Mouse (Mus musculus): ENCODE data around the gene Ap1m2. TPM values are rescaled to one million over a fixed set of nuclear protein-coding genes. Genes with fewer than 3 reads are reported as not detected.

The Ap1m2 gene
- 9.0 and 9.5 TPM in 2 replicates for polyA plus RNA-seq (2016; fragmentation: Nextera tagmentation; extraction: Ambion mirVana)

DNA sequence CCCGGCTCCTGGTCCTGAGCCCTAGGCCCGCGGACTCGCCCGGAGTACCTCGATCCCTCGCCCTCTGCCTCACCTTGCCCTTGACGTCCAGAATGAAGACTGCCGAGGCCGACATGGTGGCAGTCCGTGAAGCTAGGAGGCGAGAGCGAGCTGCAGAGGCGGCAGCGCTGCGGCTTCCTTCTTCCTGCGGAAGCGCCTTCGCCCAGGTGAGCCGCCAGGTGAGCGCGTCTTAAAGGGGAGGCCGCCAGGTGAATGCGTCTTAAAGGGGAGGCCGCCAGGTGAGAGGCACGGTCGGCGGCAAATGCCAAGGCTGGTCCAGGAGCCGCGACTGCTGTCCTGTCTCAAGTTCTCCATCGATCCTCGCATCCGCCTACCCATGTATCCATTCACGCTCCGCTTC is at the start of gene Ap1m2:
Gene Ap1m2 (minus strand): TSS at position 204 of the 400 bp plus-strand sequence.
- H3K4me3 ChIP-seq (replicated peaks), result peak within 1 kb of the TSS; percentile 31
- peaks cover 38% of the 10 kb centered on the region for H3K27me3 ChIP-seq
- H3K4me2 ChIP-seq, result peak within 1 kb of the TSS; percentile 44
- ATAC-seq (ENCODE audit: insufficient number of reproducible peaks, insufficient read depth, low FRiP score, low TSS enrichment, low read depth), result no peak
- no peak within 1 kb of the TSS; the same call in 1 of the 2 replicates for H3K9ac ChIP-seq (replicated peaks)
- no peaks in the 10 kb centered on the region for H3K9me3 ChIP-seq
- 0 out of 2 replicates have a peak, but pooled peaks cover 3% of the 10 kb centered on the region for H3K4me1 ChIP-seq (replicated peaks)
- no peaks in the 10 kb centered on the region for H3K36me3 ChIP-seq
- WGBS, result 12% methylated on average over 32 of the region's 35 CpGs
- H3K27ac ChIP-seq, result no peak within 1 kb of the TSS

DNA sequence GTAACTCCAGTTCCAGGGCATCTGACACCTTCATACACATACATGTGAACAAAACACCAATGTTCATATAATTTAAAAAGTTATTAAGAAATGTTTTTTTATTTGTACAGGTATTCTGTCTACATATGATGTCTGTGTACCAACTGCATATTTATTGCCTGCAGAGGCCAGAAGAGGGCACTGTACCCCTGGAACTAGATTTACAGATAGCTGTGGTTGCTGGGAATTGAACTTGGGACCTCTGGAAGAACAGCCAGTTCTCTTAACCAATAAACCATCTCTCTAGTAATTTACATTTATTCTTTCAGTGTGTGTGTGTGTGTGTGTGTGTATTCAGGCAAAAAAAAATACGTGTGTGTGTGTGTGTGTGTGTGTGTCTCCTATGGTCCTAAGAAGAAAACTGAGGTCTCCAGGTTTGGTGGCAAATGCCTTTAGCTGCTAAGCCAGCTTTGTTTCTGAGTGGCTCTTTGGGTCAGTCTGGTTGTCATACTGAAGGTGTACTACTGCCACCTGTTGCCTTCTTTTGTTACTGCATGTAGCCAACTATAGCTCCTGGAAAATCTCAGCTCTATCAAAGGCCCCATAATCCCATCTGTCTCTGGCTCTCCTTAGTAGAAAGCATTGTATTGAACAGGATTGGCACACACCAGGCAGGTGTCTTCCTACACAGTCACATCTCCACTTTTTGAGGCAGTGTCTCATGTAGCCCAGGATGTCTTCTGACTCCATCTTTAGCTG is 45.0 kb upstream of the Ap1m2 start:
- peaks cover 29% of the 10 kb centered on the region for H3K27me3 ChIP-seq
- no peaks in the 10 kb centered on the region for H3K9me3 ChIP-seq
- H3K4me3 ChIP-seq (replicated peaks), result no peak overlapping the region
- no peak overlapping the region for H3K9ac ChIP-seq (replicated peaks)
- no peak overlapping the region for H3K4me2 ChIP-seq
- peak; percentile 26; the same call in 1 of the 2 replicates for ATAC-seq (ENCODE audit: insufficient number of reproducible peaks, insufficient read depth, low FRiP score, low TSS enrichment, low read depth)
- H3K27ac ChIP-seq, result no peak overlapping the region
- H3K4me1 ChIP-seq (replicated peaks), result peaks cover 10% of the 10 kb centered on the region
- WGBS, result 0% methylated on average over 1 of the region's 1 CpGs
- peaks cover 32% of the 10 kb centered on the region for H3K36me3 ChIP-seq

DNA sequence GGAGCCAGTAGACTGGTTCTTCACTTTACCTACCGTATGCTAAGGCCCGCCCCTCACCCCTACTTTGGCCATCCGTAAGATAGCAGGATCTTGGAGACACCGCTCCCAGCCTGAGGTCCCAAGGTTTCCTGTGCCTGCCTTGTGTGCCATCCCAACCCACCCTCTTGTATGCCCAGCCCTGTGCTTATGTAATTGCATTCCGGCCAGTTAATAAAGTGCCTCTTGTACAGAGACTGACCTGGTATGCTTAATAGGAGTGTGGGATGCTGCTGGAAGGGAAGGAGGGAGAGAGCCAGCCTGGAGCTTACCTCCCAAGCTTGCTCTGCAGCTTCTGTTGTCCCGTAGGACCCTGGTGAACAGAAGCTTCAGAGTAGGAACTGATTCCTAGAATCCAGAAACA is 42.7 kb upstream of the Ap1m2 start:
- no peaks in the 10 kb centered on the region for H3K9me3 ChIP-seq
- H3K4me2 ChIP-seq, result no peak overlapping the region
- H3K36me3 ChIP-seq, result peaks cover 53% of the 10 kb centered on the region
- no peak overlapping the region for H3K4me3 ChIP-seq (replicated peaks)
- H3K27me3 ChIP-seq, result peaks cover 7% of the 10 kb centered on the region
- H3K4me1 ChIP-seq (replicated peaks), result peaks cover 10% of the 10 kb centered on the region
- H3K9ac ChIP-seq (replicated peaks), result no peak overlapping the region
- WGBS, result 87% methylated on average over 6 of the region's 6 CpGs
- no peak for ATAC-seq (ENCODE audit: insufficient number of reproducible peaks, insufficient read depth, low FRiP score, low TSS enrichment, low read depth)
- H3K27ac ChIP-seq, result 0 out of 2 replicates have a peak overlapping the region, but pooled peaks have one; percentile 17

DNA sequence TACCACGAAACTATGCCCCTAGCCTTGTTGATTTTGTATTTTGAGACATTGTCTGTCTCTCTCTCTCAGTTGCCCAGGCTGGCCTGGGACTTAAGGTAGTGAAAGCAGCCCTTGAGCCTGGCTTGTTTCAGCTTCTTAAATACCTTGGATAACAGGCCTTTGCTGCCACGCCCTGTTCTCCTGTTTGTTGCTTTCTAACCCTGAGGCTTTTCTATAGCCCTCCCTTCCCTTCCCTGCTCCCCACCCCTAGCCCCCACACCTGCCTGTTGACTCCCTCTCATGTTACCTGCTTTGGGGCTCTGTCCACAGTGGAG is 41.2 kb upstream of the Ap1m2 start:
- Histone ChIP-seq H3K4me1 (replicated peaks) (peaks cover 10% of the 10 kb centered on the region), H3K9ac (replicated peaks) (no peak overlapping the region), H3K9me3 (no peaks in the 10 kb centered on the region), H3K27ac (peak overlapping the region; percentile 45; the same call in 1 of the 2 replicates), H3K4me3 (replicated peaks) (no peak overlapping the region), H3K4me2 (no peak overlapping the region), H3K36me3 (peaks cover 65% of the 10 kb centered on the region), H3K27me3 (no peaks in the 10 kb centered on the region)
- 64% methylated on average over 2 of the region's 2 CpGs for WGBS
- ATAC-seq (ENCODE audit: insufficient number of reproducible peaks, insufficient read depth, low FRiP score, low TSS enrichment, low read depth), result no peak

DNA sequence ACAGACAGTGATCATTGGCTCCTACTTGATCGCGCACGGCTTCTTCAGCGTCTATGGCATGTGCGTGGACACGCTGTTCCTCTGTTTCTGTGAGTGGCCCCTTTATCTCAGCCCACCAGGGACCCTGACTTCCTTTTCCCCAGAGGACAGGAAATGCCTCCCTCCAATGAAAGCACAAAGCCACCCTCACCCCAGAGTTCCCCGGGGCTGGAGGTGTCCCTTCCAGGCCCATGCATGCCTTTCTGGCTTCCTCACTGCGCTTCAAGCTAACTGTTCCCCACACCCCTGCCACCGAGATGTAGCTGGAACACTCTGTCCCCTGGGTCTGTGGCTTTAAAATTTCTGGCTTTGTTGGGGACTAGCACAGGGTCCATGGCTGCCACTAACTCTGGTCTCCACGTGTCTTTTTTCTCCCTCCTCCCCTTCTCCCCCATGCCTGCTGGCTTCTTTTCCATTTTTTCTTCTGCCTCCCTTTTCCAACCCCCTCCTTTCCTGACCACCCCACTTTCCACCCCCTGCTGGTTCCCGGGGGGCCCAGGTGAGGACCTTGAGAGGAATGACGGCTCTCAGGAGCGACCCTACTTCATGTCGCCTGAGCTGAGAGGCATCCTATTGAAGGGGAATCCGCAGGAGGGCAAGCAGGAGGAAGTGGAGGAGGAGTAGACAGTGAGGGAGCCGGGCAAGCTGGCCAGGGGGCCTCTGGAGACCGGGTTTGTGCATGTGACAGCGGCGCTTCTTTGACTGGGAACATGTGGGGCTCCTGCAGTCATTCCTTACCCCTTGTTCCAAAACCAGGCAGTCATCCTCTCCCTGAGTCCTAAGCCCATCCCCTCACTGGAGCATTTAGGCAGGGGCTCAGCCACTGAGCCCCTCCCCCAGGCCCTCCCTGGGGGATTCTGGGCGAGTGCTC is 40.6 kb upstream of the Ap1m2 start:
- ATAC-seq (ENCODE audit: insufficient number of reproducible peaks, insufficient read depth, low FRiP score, low TSS enrichment, low read depth), result no peak

DNA sequence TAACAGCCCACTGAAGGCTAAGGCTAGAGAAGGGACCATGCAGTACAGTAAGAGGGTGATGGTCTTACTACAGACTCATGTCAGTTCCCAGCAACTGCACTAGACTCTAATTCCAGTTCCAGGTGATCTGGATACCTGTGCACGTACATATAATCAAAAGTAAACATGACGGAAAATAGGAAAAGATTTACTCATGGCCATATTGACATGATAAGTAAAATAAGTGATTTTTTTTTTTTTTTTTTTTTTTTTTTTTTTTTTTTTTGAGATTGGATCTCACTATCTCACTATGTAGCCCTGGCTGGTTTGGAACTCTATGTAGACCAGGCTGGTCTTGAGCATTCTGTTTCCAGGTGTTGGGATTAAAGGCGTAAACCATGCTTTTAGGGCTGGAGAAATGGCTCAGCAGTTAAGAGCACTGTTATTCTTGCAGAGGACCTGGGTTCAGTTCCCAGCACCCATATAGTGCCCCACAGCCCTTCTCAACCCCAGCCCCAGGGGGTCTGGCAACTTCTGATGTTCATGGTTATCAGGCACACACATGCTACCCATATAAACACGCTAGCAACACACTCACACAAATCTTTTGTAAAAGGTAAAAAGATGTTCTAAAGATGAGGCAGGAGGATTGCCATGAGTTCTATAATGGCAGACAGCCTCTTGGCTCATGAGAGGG is 39.7 kb upstream of the Ap1m2 start:
- Histone ChIP-seq H3K4me1 (replicated peaks) (peaks cover 10% of the 10 kb centered on the region), H3K36me3 (peaks cover 80% of the 10 kb centered on the region), H3K4me3 (replicated peaks) (no peak overlapping the region), H3K27ac (no peak overlapping the region), H3K9me3 (no peaks in the 10 kb centered on the region), H3K27me3 (no peaks in the 10 kb centered on the region), H3K4me2 (no peak overlapping the region), H3K9ac (replicated peaks) (no peak overlapping the region)
- WGBS, result 92% methylated on average over 4 of the region's 4 CpGs
- ATAC-seq (ENCODE audit: insufficient number of reproducible peaks, insufficient read depth, low FRiP score, low TSS enrichment, low read depth), result no peak

More for the DNA sequence above, 40.6 kb upstream of the Ap1m2 start:
- H3K27me3 ChIP-seq, result no peaks in the 10 kb centered on the region
- no peak overlapping the region for H3K27ac ChIP-seq
- 0 out of 2 replicates have a peak overlapping the region, but pooled peaks have one; percentile 13 for H3K9ac ChIP-seq (replicated peaks)
- H3K4me1 ChIP-seq (replicated peaks), result peaks cover 10% of the 10 kb centered on the region
- H3K9me3 ChIP-seq, result no peaks in the 10 kb centered on the region
- no peak overlapping the region for H3K4me2 ChIP-seq
- H3K4me3 ChIP-seq (replicated peaks), result no peak overlapping the region
- 38% methylated on average over 20 of the region's 20 CpGs for WGBS
- H3K36me3 ChIP-seq, result peaks cover 71% of the 10 kb centered on the region

DNA sequence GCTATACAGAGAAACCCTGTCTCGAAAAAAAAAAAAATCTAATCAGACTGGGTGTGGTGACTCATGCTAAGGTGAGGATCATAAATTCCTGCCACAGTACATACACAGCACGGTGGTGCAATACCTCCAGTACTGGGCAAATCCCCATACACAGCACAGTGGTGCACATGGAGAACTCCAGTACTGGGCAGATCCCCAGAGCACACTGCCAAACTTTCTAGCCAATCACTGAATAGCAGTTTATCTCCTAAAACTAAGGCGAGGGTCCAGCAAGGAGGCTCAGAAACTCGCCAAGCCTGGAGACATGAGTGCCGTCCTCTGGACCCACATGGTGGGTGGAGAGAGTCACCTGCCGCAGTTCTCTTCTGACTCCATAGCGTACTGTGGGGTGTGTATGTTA is 39.0 kb upstream of the Ap1m2 start:
- Histone ChIP-seq H3K4me3 (replicated peaks) (no peak overlapping the region), H3K9me3 (no peaks in the 10 kb centered on the region), H3K9ac (replicated peaks) (no peak overlapping the region), H3K36me3 (peaks cover 84% of the 10 kb centered on the region), H3K27ac (no peak overlapping the region), H3K27me3 (no peaks in the 10 kb centered on the region), H3K4me1 (replicated peaks) (peaks cover 10% of the 10 kb centered on the region), H3K4me2 (no peak overlapping the region)
- WGBS, result 89% methylated on average over 7 of the region's 7 CpGs
- no peak for ATAC-seq (ENCODE audit: insufficient number of reproducible peaks, insufficient read depth, low FRiP score, low TSS enrichment, low read depth)

DNA sequence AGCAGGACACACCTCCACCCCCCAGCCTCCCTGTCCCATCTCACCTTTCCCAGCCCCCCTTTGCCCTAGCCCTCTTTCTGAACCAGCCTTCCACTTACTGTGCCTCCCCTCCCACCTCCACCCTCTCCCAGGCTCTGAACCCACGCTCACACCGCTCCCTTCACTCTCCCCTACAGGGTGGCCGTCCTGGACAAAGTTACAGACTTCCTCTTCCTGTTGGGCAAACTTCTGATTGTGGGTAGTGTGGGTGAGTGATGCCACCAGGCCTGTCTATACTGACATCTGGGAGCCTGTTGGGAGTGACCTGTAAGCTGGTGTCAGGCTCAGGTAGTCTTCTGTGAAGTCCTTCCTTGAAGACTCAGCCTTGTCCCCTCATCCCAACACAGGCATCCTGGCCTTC is 36.0 kb upstream of the Ap1m2 start:
- Histone ChIP-seq H3K9ac (replicated peaks) (no peak overlapping the region), H3K27ac (no peak overlapping the region), H3K27me3 (no peaks in the 10 kb centered on the region), H3K4me2 (no peak overlapping the region), H3K36me3 (peaks cover 89% of the 10 kb centered on the region), H3K4me3 (replicated peaks) (no peak overlapping the region), H3K4me1 (replicated peaks) (peaks cover 8% of the 10 kb centered on the region), H3K9me3 (no peaks in the 10 kb centered on the region)
- no peak for ATAC-seq (ENCODE audit: insufficient number of reproducible peaks, insufficient read depth, low FRiP score, low TSS enrichment, low read depth)
- WGBS, result 90% methylated on average over 3 of the region's 3 CpGs

DNA sequence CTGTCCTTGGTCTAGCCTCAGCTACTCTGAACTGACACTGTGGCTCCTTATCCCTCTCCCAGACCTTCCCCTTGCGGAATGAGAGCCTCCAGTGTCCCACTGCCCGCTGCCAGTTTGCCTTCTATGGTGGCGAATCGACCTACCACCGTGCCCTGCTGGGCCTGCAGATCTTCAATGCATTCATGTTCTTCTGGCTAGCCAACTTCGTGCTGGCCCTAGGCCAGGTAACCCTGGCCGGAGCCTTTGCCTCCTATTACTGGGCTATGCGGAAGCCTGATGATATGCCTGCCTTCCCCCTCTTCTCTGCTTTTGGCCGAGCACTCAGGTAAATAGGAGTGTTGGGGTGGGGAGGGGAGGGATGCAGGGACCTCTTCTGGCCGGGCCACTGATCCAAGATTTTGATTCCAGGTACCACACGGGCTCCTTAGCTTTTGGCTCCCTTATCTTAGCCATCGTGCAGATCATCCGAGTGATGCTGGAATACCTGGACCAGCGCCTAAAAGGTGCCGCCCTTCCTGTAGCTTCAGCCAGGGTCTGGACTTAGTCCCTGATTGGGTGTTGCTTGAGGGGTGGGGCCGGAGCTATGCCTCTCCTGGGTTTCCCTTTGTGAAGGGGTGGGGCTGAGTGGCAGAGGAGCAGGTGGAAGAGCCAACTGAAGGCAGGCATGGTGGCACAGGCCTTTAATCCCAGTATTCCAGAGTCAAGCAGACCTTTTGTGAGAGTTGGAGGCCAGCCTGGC is 34.7 kb upstream of the Ap1m2 start:
- 69% methylated on average over 16 of the region's 16 CpGs for WGBS
- H3K4me3 ChIP-seq (replicated peaks), result no peak overlapping the region
- no peak overlapping the region for H3K27ac ChIP-seq
- no peaks in the 10 kb centered on the region for H3K4me1 ChIP-seq (replicated peaks)
- H3K9me3 ChIP-seq, result no peaks in the 10 kb centered on the region
- ATAC-seq (ENCODE audit: insufficient number of reproducible peaks, insufficient read depth, low FRiP score, low TSS enrichment, low read depth), result no peak
- H3K4me2 ChIP-seq, result no peak overlapping the region
- no peaks in the 10 kb centered on the region for H3K27me3 ChIP-seq
- no peak overlapping the region for H3K9ac ChIP-seq (replicated peaks)
- H3K36me3 ChIP-seq, result peaks cover 90% of the 10 kb centered on the region

DNA sequence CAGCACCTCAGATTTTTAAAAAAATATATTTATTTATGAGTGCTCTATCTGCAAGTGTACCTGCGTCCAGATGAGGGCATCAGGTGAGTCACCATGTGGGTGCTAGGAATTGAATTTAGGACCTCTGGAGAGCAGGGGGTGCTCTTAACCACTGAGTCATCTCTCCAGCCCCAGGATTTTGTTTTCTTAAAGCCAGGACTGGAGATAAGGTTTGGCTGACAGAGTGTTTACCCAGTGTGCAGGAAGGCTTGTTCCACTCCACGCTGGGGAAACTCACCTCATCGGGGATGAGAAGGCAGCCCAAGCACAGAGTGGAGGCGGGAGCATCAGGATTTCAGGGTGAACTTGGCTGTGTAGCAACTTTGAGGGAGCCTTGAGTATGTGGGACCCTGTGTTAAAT is 28.3 kb upstream of the Ap1m2 start:
- WGBS, result 91% methylated on average over 4 of the region's 4 CpGs
- peaks cover 61% of the 10 kb centered on the region for H3K36me3 ChIP-seq
- no peak overlapping the region for H3K4me2 ChIP-seq

More for the DNA sequence above, 28.3 kb upstream of the Ap1m2 start:
- Histone ChIP-seq H3K27me3 (peaks cover 7% of the 10 kb centered on the region; the same call in 1 of the 2 replicates), H3K4me1 (replicated peaks) (peaks cover 7% of the 10 kb centered on the region), H3K9me3 (no peaks in the 10 kb centered on the region), H3K4me3 (replicated peaks) (no peak overlapping the region), H3K9ac (replicated peaks) (no peak overlapping the region), H3K27ac (no peak overlapping the region)
- no peak for ATAC-seq (ENCODE audit: insufficient number of reproducible peaks, insufficient read depth, low FRiP score, low TSS enrichment, low read depth)

Measured in limb, embryonic 12.5 days (tissue).